Mouse (Mus musculus) c-Kit-positive CD71-positive TER-119-positive erythroid progenitor cells, embryonic 14.5 days (primary cell): ENCODE data around the gene Ibsp.

Source experiments
- DNase-seq: peaks from one replicate; pipeline ENCODE4 v3.0.0-alpha.2; 2013; ENCODE audit warnings: low spot score

Ibsp gene

GRCm38 (mm10) chr5:104298994-104299393, at the start of gene Ibsp:
TSS of gene Ibsp (plus strand) at chr5:104299171.
- no peak for DNase-seq

GRCm38 (mm10) chr5:104251811-104252210, 47.2 kb upstream of the Ibsp start:
- DNase-seq, result no peak

GRCm38 (mm10) chr5:104256585-104256984, 42.4 kb upstream of the Ibsp start:
- no peak for DNase-seq

GRCm38 (mm10) chr5:104261908-104262461, 37.0 kb upstream of the Ibsp start:
- DNase-seq, result no peak

- no peak for DNase-seq
Observed at GRCm38 (mm10) chr5:104263014-104263776, 35.8 kb upstream of the Ibsp start.

GRCm38 (mm10) chr5:104294201-104294600, 4.8 kb upstream of the Ibsp start:
- DNase-seq, result no peak

- DNase-seq, result no peak
Observed at GRCm38 (mm10) chr5:104314073-104314472, 15.1 kb downstream of the Ibsp start.

- no peak for DNase-seq
Observed at GRCm38 (mm10) chr5:104325029-104325428, 26.1 kb downstream of the Ibsp start, which contains the start of gene Mepe. TSS of gene Mepe (plus strand) at chr5:104325329.

- DNase-seq, result no peak
Observed at GRCm38 (mm10) chr5:104326884-104327283, 27.9 kb downstream of the Ibsp start.

- DNase-seq, result no peak
Observed at GRCm38 (mm10) chr5:104327389-104327788, 28.4 kb downstream of the Ibsp start.

- no peak for DNase-seq
Observed at GRCm38 (mm10) chr5:104327876-104328275, 28.9 kb downstream of the Ibsp start.

GRCm38 (mm10) chr5:104328317-104328850, 29.4 kb downstream of the Ibsp start:
- DNase-seq, result no peak

GRCm38 (mm10) chr5:104329381-104329780, 30.4 kb downstream of the Ibsp start:
- DNase-seq, result no peak

GRCm38 (mm10) chr5:104330088-104330487, 31.1 kb downstream of the Ibsp start:
- no peak for DNase-seq

GRCm38 (mm10) chr5:104332296-104332695, 33.3 kb downstream of the Ibsp start:
- no peak for DNase-seq

GRCm38 (mm10) chr5:104333231-104333640, 34.3 kb downstream of the Ibsp start:
- peak; percentile 22 for DNase-seq

- no peak for DNase-seq
Observed at GRCm38 (mm10) chr5:104333643-104334042, 34.7 kb downstream of the Ibsp start.

- DNase-seq, result no peak
Observed at GRCm38 (mm10) chr5:104334516-104334915, 35.5 kb downstream of the Ibsp start.

- DNase-seq, result no peak
Observed at GRCm38 (mm10) chr5:104335962-104336361, 37.0 kb downstream of the Ibsp start.

GRCm38 (mm10) chr5:104337491-104337890, 38.5 kb downstream of the Ibsp start:
- no peak for DNase-seq

- DNase-seq, result no peak
Observed at GRCm38 (mm10) chr5:104339009-104339408, 40.0 kb downstream of the Ibsp start.

- no peak for DNase-seq
Observed at GRCm38 (mm10) chr5:104339706-104340512, 40.9 kb downstream of the Ibsp start.

GRCm38 (mm10) chr5:104340513-104340829, 41.5 kb downstream of the Ibsp start:
- no peak for DNase-seq
